Mouse (Mus musculus): ENCODE results near the gene Arap1. TPM values are rescaled to one million over a fixed set of nuclear protein-coding genes. Genes with fewer than 3 reads are reported as not detected.

The Arap1 gene
- polyA plus RNA-seq, 1 experiment from 2014 or later = 33.9 TPM

DNA sequence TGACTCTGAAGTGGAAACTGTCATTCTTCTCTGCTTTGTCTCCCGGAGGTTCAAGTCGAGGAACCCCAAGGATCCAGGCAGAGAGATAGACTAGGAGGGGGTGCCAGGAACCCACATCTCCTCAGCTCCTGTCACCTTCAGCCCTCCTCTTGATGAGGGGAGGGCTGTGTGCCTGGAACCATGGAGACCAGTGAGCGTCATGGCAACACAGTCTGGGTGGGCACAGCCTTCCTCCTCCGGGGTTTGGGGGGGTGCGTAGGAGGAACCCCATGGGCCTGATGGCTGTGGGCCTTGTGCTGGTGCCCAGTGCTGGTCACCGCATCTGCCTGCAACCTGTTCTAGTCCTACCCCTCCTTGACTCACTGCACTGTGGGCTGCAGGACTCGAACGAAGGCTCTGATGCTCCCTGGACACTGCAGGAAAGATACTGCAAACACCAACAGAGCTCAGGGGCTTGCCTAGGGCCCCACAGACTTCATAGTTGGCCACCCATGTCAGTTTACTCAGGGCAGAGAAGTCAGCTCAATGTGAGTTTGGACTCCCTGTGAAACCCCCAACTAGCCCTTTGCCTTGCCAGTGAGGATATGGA is 67.7 kb downstream of the Arap1 start:
- Histone ChIP-seq H3K27ac (ENCODE audit: low read depth, low read length) (no peak overlapping the region), H3K4me2 (peak overlapping the region; percentile 19; the same call in 1 of the 2 replicates), H3K4me1 (replicated peaks; ENCODE audit: control insufficient read depth, insufficient read depth, low read length) (peaks cover 24% of the 10 kb centered on the region)

GRCm38 (mm10) chr7:101416391-101416790 is 68.5 kb downstream of the Arap1 start:
- no peak overlapping the region for H3K4me3 ChIP-seq (ENCODE audit: low read depth, low read length)
- 64% methylated on average over 5 of the region's 5 CpGs for WGBS
- no peak for ATAC-seq (replicated peaks; ENCODE audit: low FRiP score)
- H3K9ac ChIP-seq (ENCODE audit: low read depth, low read length) = no peak overlapping the region
- H3K4me2 ChIP-seq = no peak overlapping the region
- no peaks in the 10 kb centered on the region for H3K36me3 ChIP-seq (ENCODE audit: control insufficient read depth, insufficient read depth, low read length)
- H3K4me1 ChIP-seq (replicated peaks; ENCODE audit: control insufficient read depth, insufficient read depth, low read length) = peaks cover 24% of the 10 kb centered on the region
- DNase-seq (ENCODE audit: low spot score) = no peak
- H3K27ac ChIP-seq (ENCODE audit: low read depth, low read length) = no peak overlapping the region
- peaks cover 17% of the 10 kb centered on the region for H3K27me3 ChIP-seq (replicated peaks; ENCODE audit: control insufficient read depth, insufficient read depth, low read length)
- no peaks in the 10 kb centered on the region for H3K9me3 ChIP-seq (ENCODE audit: control insufficient read depth, low read length)

More for the DNA sequence above, 67.7 kb downstream of the Arap1 start:
- no peak; the same call in 1 of the 2 replicates for ATAC-seq (replicated peaks; ENCODE audit: low FRiP score)
- DNase-seq (ENCODE audit: low spot score) = no peak
- 39% methylated on average over 8 of the region's 8 CpGs for WGBS
- no peak overlapping the region for H3K9ac ChIP-seq (ENCODE audit: low read depth, low read length)
- H3K36me3 ChIP-seq (ENCODE audit: control insufficient read depth, insufficient read depth, low read length) = peaks cover 4% of the 10 kb centered on the region; the same call in 1 of the 2 replicates
- no peaks in the 10 kb centered on the region for H3K9me3 ChIP-seq (ENCODE audit: control insufficient read depth, low read length)
- peaks cover 17% of the 10 kb centered on the region for H3K27me3 ChIP-seq (replicated peaks; ENCODE audit: control insufficient read depth, insufficient read depth, low read length)
- H3K4me3 ChIP-seq (ENCODE audit: low read depth, low read length) = no peak overlapping the region

GRCm38 (mm10) chr7:101419013-101419770 is 71.3 kb downstream of the Arap1 start:
- ATAC-seq (replicated peaks; ENCODE audit: low FRiP score) = no peak
- Histone ChIP-seq H3K27ac (ENCODE audit: low read depth, low read length) (no peak overlapping the region), H3K27me3 (replicated peaks; ENCODE audit: control insufficient read depth, insufficient read depth, low read length) (peaks cover 17% of the 10 kb centered on the region)

DNA sequence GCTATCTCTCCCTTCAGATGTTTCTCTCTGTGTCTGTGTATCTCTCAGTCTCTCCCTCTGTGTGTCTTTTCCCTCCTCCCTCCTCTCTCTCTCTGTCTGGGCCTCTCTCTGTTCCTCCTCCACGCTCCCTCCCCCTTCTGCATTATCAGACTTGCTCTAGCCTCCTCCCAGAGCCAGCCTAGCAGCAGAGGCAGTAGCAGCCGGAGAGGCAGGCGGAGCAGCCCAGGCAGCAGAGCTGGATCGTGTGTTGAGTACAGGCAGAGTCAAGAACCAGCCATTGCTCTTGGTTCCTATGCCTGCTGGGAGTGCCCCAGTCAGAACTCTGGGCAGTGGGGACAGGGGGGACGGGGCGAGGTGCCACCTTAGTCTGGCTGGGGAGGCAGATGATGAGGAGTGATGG is 73.7 kb downstream of the Arap1 start, which contains the start of gene Pde2a:
Gene Pde2a, plus strand, starts transcription at position 163 of the 400 bp plus-strand sequence.
- ATAC-seq (replicated peaks; ENCODE audit: low FRiP score) = peak; percentile 62

More at GRCm38 (mm10) chr7:101419013-101419770, 71.3 kb downstream of the Arap1 start:
- Histone ChIP-seq H3K4me2 (no peak overlapping the region), H3K9ac (ENCODE audit: low read depth, low read length) (no peak overlapping the region), H3K36me3 (ENCODE audit: control insufficient read depth, insufficient read depth, low read length) (no peaks in the 10 kb centered on the region), H3K9me3 (ENCODE audit: control insufficient read depth, low read length) (no peaks in the 10 kb centered on the region), H3K4me3 (ENCODE audit: low read depth, low read length) (no peak overlapping the region), H3K4me1 (replicated peaks; ENCODE audit: control insufficient read depth, insufficient read depth, low read length) (peaks cover 23% of the 10 kb centered on the region)
- 5% methylated on average over 27 of the region's 27 CpGs for WGBS
- DNase-seq (ENCODE audit: low spot score) = no peak

DNA sequence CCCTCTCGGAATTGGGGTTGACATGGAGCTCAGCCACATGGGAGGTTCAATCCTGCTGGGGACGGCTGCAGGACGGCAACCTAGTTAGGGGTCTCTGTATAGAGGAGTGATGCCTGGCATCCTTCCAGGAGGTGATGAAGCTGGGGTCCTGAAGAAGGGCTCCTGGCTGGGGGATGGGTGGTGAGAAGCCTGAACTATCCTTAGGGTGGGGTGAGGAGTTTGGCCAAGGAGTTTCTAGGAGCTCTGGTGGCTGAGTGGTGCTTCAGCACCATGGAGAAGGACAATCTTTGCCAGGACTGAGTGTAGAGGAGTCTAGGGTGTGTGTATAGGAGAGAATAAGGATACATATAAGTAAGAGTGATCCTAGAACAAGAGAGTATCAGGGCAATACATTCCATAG is 74.2 kb downstream of the Arap1 start:
- Histone ChIP-seq H3K4me2 (no peak overlapping the region), H3K4me1 (replicated peaks; ENCODE audit: control insufficient read depth, insufficient read depth, low read length) (peaks cover 5% of the 10 kb centered on the region; the same call in 1 of the 2 replicates), H3K9me3 (ENCODE audit: control insufficient read depth, low read length) (no peaks in the 10 kb centered on the region), H3K4me3 (ENCODE audit: low read depth, low read length) (no peak overlapping the region), H3K36me3 (ENCODE audit: control insufficient read depth, insufficient read depth, low read length) (no peaks in the 10 kb centered on the region), H3K27ac (ENCODE audit: low read depth, low read length) (no peak overlapping the region), H3K27me3 (replicated peaks; ENCODE audit: control insufficient read depth, insufficient read depth, low read length) (peaks cover 15% of the 10 kb centered on the region), H3K9ac (ENCODE audit: low read depth, low read length) (no peak overlapping the region)
- DNase-seq (ENCODE audit: low spot score) (no peak), ATAC-seq (replicated peaks; ENCODE audit: low FRiP score) (no peak)
- 32% methylated on average over 3 of the region's 3 CpGs for WGBS

More for the DNA sequence above, 73.7 kb downstream of the Arap1 start, which contains the start of gene Pde2a:
- peaks cover 15% of the 10 kb centered on the region for H3K27me3 ChIP-seq (replicated peaks; ENCODE audit: control insufficient read depth, insufficient read depth, low read length)
- peaks cover 5% of the 10 kb centered on the region; the same call in 1 of the 2 replicates for H3K4me1 ChIP-seq (replicated peaks; ENCODE audit: control insufficient read depth, insufficient read depth, low read length)
- 22% methylated on average over 6 of the region's 6 CpGs for WGBS
- H3K4me2 ChIP-seq = no peak within 1 kb of the TSS
- H3K27ac ChIP-seq (ENCODE audit: low read depth, low read length) = no peak within 1 kb of the TSS
- no peaks in the 10 kb centered on the region for H3K36me3 ChIP-seq (ENCODE audit: control insufficient read depth, insufficient read depth, low read length)
- H3K9ac ChIP-seq (ENCODE audit: low read depth, low read length) = no peak within 1 kb of the TSS
- H3K9me3 ChIP-seq (ENCODE audit: control insufficient read depth, low read length) = no peaks in the 10 kb centered on the region
- no peak within 1 kb of the TSS for H3K4me3 ChIP-seq (ENCODE audit: low read depth, low read length)
- no peak for DNase-seq (ENCODE audit: low spot score)

- Histone ChIP-seq H3K4me3 (ENCODE audit: low read depth, low read length) (no peak overlapping the region), H3K4me2 (no peak overlapping the region), H3K9me3 (ENCODE audit: control insufficient read depth, low read length) (no peaks in the 10 kb centered on the region), H3K4me1 (replicated peaks; ENCODE audit: control insufficient read depth, insufficient read depth, low read length) (peaks cover 5% of the 10 kb centered on the region; the same call in 1 of the 2 replicates), H3K27ac (ENCODE audit: low read depth, low read length) (no peak overlapping the region), H3K36me3 (ENCODE audit: control insufficient read depth, insufficient read depth, low read length) (no peaks in the 10 kb centered on the region), H3K9ac (ENCODE audit: low read depth, low read length) (no peak overlapping the region), H3K27me3 (replicated peaks; ENCODE audit: control insufficient read depth, insufficient read depth, low read length) (peaks cover 15% of the 10 kb centered on the region)
- WGBS = 82% methylated on average over 8 of the region's 8 CpGs
- ATAC-seq (replicated peaks; ENCODE audit: low FRiP score) = no peak
- DNase-seq (ENCODE audit: low spot score) = no peak
These were observed 74.8 kb downstream of the Arap1 start for GRCm38 (mm10) chr7:101422646-101423045.

- H3K4me2 ChIP-seq = no peak overlapping the region
- H3K4me3 ChIP-seq (ENCODE audit: low read depth, low read length) = no peak overlapping the region
- H3K36me3 ChIP-seq (ENCODE audit: control insufficient read depth, insufficient read depth, low read length) = no peaks in the 10 kb centered on the region
- H3K9me3 ChIP-seq (ENCODE audit: control insufficient read depth, low read length) = no peaks in the 10 kb centered on the region
- WGBS = 65% methylated on average over 6 of the region's 6 CpGs
- DNase-seq (ENCODE audit: low spot score) (no peak), ATAC-seq (replicated peaks; ENCODE audit: low FRiP score) (no peak)
- no peak overlapping the region for H3K9ac ChIP-seq (ENCODE audit: low read depth, low read length)
- H3K27me3 ChIP-seq (replicated peaks; ENCODE audit: control insufficient read depth, insufficient read depth, low read length) = peaks cover 9% of the 10 kb centered on the region
- H3K4me1 ChIP-seq (replicated peaks; ENCODE audit: control insufficient read depth, insufficient read depth, low read length) = peaks cover 5% of the 10 kb centered on the region; the same call in 1 of the 2 replicates
- H3K27ac ChIP-seq (ENCODE audit: low read depth, low read length) = no peak overlapping the region
These were observed 76.1 kb downstream of the Arap1 start for GRCm38 (mm10) chr7:101423970-101424369.

- Histone ChIP-seq H3K27me3 (replicated peaks; ENCODE audit: control insufficient read depth, insufficient read depth, low read length) (peaks cover 2% of the 10 kb centered on the region; the same call in 1 of the 2 replicates), H3K4me3 (ENCODE audit: low read depth, low read length) (no peak overlapping the region), H3K9ac (ENCODE audit: low read depth, low read length) (no peak overlapping the region), H3K9me3 (ENCODE audit: control insufficient read depth, low read length) (no peaks in the 10 kb centered on the region), H3K4me2 (no peak overlapping the region), H3K36me3 (ENCODE audit: control insufficient read depth, insufficient read depth, low read length) (no peaks in the 10 kb centered on the region), H3K27ac (ENCODE audit: low read depth, low read length) (no peak overlapping the region), H3K4me1 (replicated peaks; ENCODE audit: control insufficient read depth, insufficient read depth, low read length) (0 out of 2 replicates have a peak, but pooled peaks cover 3% of the 10 kb centered on the region)
- ATAC-seq (replicated peaks; ENCODE audit: low FRiP score) (no peak), DNase-seq (ENCODE audit: low spot score) (no peak)
- WGBS = 57% methylated on average over 8 of the region's 8 CpGs
These were observed 78.8 kb downstream of the Arap1 start for GRCm38 (mm10) chr7:101426692-101427091.
